Mouse (Mus musculus) liver, postnatal 0 days (tissue): ENCODE results near the gene Sulf2. TPM values are rescaled to one million over a fixed set of nuclear protein-coding genes. Genes with fewer than 3 reads are reported as not detected.

Experiments used
- ATAC-seq: fragments of 200-750 bp; cut with Nextera tagmentation; 2 replicates; pipeline ENCODE4 v1.8.0; 2017; ENCODE audit warnings: mild to moderate bottlenecking, moderate library complexity
- DNase-seq: peaks from one replicate; pipeline ENCODE4 v3.0.0-alpha.2; 2016
- H3K27ac ChIP-seq: fragments of 300-500 bp; sonication (generic); 2 replicates; pipeline ENCODE4 v1.5.1; 2014; ENCODE audit warnings: antibody characterized with exemption, moderate library complexity, mild to moderate bottlenecking, low read depth
- H3K27me3 ChIP-seq: fragments of 300-500 bp; sonication (generic); 2 replicates; pipeline ENCODE4 v1.6.1; 2014; ENCODE audit warnings: low read length, control low read depth, mixed read lengths; ENCODE audit not compliant: insufficient read depth
- H3K36me3 ChIP-seq: fragments of 300-500 bp; sonication (generic); replicated peaks from 2 replicates; pipeline ENCODE4 v1.6.1; 2014; ENCODE audit warnings: mild to moderate bottlenecking, control low read depth, low read length, moderate library complexity, mixed read lengths; ENCODE audit not compliant: insufficient read depth
- H3K4me1 ChIP-seq: fragments of 300-500 bp; sonication (generic); 2 replicates; pipeline ENCODE4 v1.6.1; 2014; ENCODE audit warnings: antibody characterized with exemption, mild to moderate bottlenecking, control low read depth; ENCODE audit not compliant: insufficient read depth
- H3K4me2 ChIP-seq: fragments of 300-500 bp; sonication (generic); 2 replicates; pipeline ENCODE4 v1.6.1; 2014; ENCODE audit warnings: low read depth, mild to moderate bottlenecking, low read length, moderate library complexity, mixed read lengths
- H3K4me3 ChIP-seq: fragments of 300-500 bp; sonication (generic); 2 replicates; pipeline ENCODE4 v1.5.1; 2014; ENCODE audit warnings: low read depth, low read length
- H3K9ac ChIP-seq: fragments of 300-500 bp; sonication (generic); replicated peaks from 2 replicates; pipeline ENCODE4 v1.6.1; 2014; ENCODE audit warnings: mild to moderate bottlenecking, moderate library complexity
- H3K9me3 ChIP-seq: fragments of 300-500 bp; sonication (generic); 2 replicates; pipeline ENCODE4 v1.6.1; 2016; ENCODE audit warnings: mild to moderate bottlenecking, control low read depth, low read length, mixed read lengths
- CTCF ChIP-seq: sonication (generic); IDR thresholded peaks from 2 replicates; pipeline ENCODE4 v1.5.1; 2016; ENCODE audit warnings: antibody characterized with exemption, low read depth
- EP300 ChIP-seq: IDR thresholded peaks from 2 replicates; pipeline ENCODE4 v1.6.1; 2016; ENCODE audit warnings: antibody characterized with exemption, low read depth, mild to moderate bottlenecking
- WGBS: fragments of 180-500 bp; shearing (Covaris S2); extraction: QIAGEN DNeasy Blood & Tissue Kit; methylation state at CpG from one replicate; pipeline ENCODE4 v1.1.7; 2014; ENCODE audit not compliant: insufficient replicate concordance; 5-methylcytosine and 5-hydroxymethylcytosine counted together
- polyA plus RNA-seq: library from polyadenylated mRNA; unstranded; fragments of >200 nt; fragmentation: Nextera tagmentation; extraction: Ambion mirVana; gene quantifications from 2 replicates; pipeline ENCODE4 v1.2.1, GENCODE M21; 2015

The Sulf2 gene
- polyA plus RNA-seq, 1 experiment from 2014 or later: 1.8 TPM

DNA sequence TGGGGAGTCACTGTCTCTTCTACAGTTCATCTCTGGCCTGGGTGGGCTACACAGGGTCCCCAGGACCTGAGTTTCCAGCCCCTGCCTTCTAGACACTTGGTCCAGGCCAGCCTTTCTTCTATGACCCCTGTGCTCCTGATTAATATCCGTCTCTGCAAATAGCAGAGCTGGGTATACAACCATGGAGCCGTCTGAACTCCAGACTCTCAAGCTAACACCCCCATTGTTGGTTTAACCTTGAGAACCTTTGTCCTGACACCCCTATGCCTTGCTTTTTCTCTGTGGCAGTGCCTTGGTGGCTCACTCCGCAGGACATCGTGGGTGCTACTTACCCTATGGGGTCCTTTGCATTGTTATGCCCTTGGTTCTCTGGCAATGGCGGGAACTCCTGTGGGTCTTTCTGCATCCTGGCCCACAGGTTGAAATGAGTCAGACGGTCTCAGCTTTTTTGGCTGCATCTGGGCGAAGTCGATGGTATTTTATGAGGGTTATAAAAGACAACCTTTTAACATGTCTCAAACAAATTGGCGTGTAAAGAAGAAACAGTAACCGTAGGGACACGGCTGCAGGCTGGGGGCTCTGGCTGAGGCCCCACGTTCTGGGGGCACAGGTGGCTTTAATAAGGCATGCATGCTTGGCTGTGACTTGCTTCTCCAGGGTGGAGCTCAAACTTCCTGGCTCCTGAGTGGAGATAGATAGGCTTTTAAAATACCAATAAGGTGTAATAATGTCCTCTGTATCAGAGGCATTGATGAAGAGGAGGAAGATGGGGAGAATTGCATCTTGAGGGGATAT lies 2.5 kb upstream of the Sulf2 start:
- WGBS: 78% methylated on average over 12 of the region's 12 CpGs
- H3K4me2 ChIP-seq: no peak overlapping the region
- DNase-seq: no peak
- TF ChIP-seq CTCF (no peak), EP300 (no peak)
- no peak for ATAC-seq
- H3K4me1 ChIP-seq: peaks cover 14% of the 10 kb centered on the region
- no peak overlapping the region for H3K4me3 ChIP-seq
- H3K27me3 ChIP-seq: peaks cover 35% of the 10 kb centered on the region
- no peak overlapping the region for H3K9ac ChIP-seq
- no peaks in the 10 kb centered on the region for H3K36me3 ChIP-seq
- H3K9me3 ChIP-seq: no peaks in the 10 kb centered on the region
- H3K27ac ChIP-seq: no peak overlapping the region

DNA sequence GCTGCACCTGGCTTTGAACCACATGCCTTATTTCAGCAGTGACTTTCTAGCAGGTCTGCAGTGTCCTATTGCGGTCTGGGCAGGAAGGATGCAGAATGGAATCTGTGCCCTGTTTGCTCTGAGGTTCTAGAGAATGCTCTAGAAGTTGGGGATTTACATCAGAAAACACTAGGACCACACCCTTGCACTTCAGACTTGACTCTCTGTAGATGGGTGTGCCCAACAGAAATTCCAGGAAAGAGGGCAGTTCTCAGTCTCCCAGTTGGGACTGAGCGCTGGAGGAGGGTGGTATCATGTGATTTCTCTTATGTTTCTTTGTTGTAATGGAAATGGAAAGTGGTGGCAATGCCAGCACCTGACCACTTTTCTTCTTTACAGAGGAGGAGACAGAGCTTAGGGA lies 1.7 kb upstream of the Sulf2 start:
- 73% methylated on average over 2 of the region's 2 CpGs for WGBS
- Histone ChIP-seq H3K4me1 (peaks cover 14% of the 10 kb centered on the region), H3K9me3 (no peaks in the 10 kb centered on the region), H3K9ac (no peak overlapping the region), H3K4me2 (no peak overlapping the region), H3K27ac (no peak overlapping the region), H3K36me3 (no peaks in the 10 kb centered on the region), H3K27me3 (peaks cover 40% of the 10 kb centered on the region), H3K4me3 (no peak overlapping the region)
- no peak for ATAC-seq
- TF ChIP-seq EP300 (no peak), CTCF (no peak)
- no peak for DNase-seq

DNA sequence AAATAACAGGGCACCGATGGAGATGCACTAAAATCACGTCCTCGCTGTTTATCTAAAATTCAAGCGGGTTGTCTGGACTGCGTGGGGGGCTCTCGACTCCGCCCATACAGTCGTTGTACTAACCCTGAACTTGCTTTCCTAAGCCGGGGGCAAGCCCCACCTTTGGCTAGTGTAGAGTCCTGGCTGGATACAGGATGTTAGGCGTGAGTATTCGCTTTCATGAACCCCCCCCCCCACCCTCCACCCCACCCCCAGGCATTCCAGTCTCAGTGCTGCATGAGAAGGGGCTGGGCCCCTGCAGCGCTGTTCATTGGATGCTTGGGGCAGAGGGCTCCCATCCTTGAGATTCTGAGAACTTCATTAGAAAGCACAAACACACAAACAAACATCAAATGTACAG lies 659 bp upstream of the Sulf2 start:
- H3K9ac ChIP-seq: no peak overlapping the region
- H3K4me3 ChIP-seq: no peak overlapping the region
- TF ChIP-seq CTCF (no peak), EP300 (no peak)
- H3K36me3 ChIP-seq: no peaks in the 10 kb centered on the region
- H3K4me1 ChIP-seq: peaks cover 14% of the 10 kb centered on the region
- peaks cover 40% of the 10 kb centered on the region for H3K27me3 ChIP-seq
- H3K4me2 ChIP-seq: no peak overlapping the region
- 22% methylated on average over 12 of the region's 12 CpGs for WGBS
- no peak overlapping the region for H3K27ac ChIP-seq
- ATAC-seq (no peak), DNase-seq (no peak)
- no peaks in the 10 kb centered on the region for H3K9me3 ChIP-seq

DNA sequence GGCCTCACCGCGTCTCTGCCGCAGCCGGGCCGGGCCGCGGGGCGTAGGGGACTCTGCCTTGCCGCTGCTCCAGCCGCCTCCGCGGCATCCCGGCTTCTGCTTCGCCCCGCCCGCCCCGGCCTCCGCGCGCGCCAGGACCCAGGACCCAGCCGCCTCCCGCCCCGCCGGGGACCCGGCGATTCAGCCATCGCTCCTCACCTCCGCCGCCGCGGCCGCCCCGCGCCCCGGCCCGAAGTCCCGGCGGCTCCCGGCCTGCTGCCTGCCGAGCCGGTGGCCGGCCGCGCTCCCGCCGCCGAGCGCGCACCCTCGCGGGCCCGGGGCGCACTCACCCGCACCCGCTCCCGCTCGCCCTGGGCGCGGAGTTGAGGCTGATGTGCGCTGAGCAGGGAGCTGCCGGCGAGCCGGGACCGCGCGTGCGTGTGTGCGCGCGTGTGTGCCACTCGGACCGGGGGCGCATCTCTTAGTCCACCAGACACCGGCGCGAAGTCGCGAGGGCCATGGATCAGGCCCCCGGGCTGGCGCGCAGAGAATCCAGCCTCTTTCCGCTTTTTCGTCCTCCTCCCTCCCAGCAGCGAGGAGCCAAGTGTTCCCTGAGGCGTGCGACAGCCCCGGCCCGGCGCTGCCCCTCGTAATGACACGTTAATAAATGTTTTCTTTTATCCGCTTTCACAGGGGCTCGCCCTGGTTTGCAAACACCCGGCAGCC lies 562 bp downstream of the Sulf2 start:
- Histone ChIP-seq H3K9ac (peak overlapping the region; percentile 57), H3K27me3 (peaks cover 40% of the 10 kb centered on the region), H3K9me3 (no peaks in the 10 kb centered on the region), H3K4me2 (peak overlapping the region; percentile 87), H3K4me3 (peak overlapping the region; percentile 50), H3K27ac (no peak overlapping the region), H3K36me3 (no peaks in the 10 kb centered on the region), H3K4me1 (peaks cover 14% of the 10 kb centered on the region)
- TF ChIP-seq EP300 (no peak), CTCF (no peak)
- ATAC-seq (peak; percentile 42), DNase-seq (peak; percentile 48)
- WGBS: under 1% methylated on average over 60 of the region's 95 CpGs

DNA sequence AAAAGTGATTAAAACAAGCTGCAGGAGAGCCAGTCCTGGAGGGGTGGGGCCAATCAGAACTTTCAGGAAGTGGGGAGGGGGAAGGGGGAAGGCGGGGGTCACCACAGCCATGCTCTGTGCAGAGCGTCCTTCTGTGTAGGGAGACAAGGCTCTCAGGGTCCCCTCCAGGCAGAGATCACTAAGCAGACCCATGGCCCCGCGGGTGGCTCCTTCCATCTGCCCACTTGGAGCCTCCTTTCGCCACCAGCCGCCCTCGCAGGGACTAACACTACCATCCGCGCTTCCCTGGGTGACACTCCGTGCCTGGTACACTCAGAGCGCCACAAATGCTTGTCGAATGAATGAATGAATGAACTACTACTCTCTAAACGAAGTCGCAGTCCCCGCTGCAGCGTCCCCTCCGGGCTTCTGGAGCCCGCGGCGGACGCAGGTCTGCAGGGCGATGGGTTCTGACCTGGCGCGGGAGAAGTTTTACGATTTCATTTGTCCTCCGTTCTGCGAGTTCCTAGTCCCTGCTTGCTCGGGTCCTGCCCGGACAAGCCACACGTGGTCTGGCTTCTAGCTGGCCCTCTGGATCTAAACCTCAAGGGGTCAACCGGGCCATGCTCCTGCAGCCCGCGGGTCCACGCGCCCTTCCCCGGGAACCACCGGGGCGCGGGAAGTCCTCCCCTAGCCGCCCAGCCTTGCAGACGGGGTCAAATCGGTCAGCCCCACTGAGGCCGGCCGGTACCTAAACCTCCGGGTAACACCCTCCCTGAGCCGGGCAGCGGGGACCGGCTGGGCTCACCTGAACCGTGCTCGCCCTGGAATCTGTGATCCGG lies 1.4 kb downstream of the Sulf2 start:
- Histone ChIP-seq H3K27ac (no peak overlapping the region), H3K36me3 (no peaks in the 10 kb centered on the region), H3K27me3 (peaks cover 40% of the 10 kb centered on the region), H3K9me3 (no peaks in the 10 kb centered on the region), H3K4me3 (peak overlapping the region; percentile 50), H3K4me2 (peak overlapping the region; percentile 87), H3K9ac (peak overlapping the region; percentile 57), H3K4me1 (peaks cover 14% of the 10 kb centered on the region)
- ATAC-seq: peak; percentile 11; the same call in 1 of the 2 replicates
- TF ChIP-seq CTCF (no peak), EP300 (no peak)
- peak; percentile 28 for DNase-seq
- 1% methylated on average over 49 of the region's 51 CpGs for WGBS

DNA sequence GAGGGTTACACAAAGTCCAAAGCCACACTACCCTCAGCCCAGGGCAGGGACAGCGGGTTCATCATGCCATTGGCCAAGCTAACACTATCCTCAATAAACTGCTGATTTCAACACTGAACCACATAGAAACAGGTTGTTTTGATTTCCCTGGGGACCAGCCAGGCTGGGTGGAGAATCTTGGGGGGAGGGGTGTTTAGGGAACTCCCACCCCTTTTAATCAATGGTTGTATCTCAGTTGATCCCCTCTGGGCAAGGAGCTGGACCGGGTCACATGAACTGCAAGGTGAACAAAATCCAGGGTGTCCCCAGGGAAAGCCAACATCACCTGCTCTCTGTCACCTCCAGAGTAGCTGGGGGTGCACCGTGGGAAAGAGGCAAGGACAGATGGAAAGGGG lies 2.1 kb downstream of the Sulf2 start:
- Histone ChIP-seq H3K27ac (no peak overlapping the region), H3K9ac (no peak overlapping the region), H3K36me3 (no peaks in the 10 kb centered on the region), H3K9me3 (no peaks in the 10 kb centered on the region), H3K4me3 (peak overlapping the region; percentile 50; the same call in 1 of the 2 replicates), H3K27me3 (peaks cover 40% of the 10 kb centered on the region), H3K4me2 (peak overlapping the region; percentile 87; the same call in 1 of the 2 replicates), H3K4me1 (peaks cover 14% of the 10 kb centered on the region)
- WGBS: 39% methylated on average over 3 of the region's 3 CpGs
- DNase-seq: no peak
- TF ChIP-seq CTCF (no peak), EP300 (peak; percentile 38; the same call in 1 of the 2 replicates)
- peak; percentile 75 for ATAC-seq
